Mouse (Mus musculus) mesoderm, embryonic 11.5 days (tissue): ENCODE measurements at regions not wholly inside any gene's neighbourhood (a gene's known extent, or its start where the extent isn't known, plus 50 kb on each side); places are given as distances from the start of the nearest gene placed in this dataset.

Experiments used
- DNase-seq: peaks from one replicate; pipeline ENCODE4 v3.0.0-alpha.2; 2012; ENCODE audit warnings: low read depth, low spot score

DNA sequence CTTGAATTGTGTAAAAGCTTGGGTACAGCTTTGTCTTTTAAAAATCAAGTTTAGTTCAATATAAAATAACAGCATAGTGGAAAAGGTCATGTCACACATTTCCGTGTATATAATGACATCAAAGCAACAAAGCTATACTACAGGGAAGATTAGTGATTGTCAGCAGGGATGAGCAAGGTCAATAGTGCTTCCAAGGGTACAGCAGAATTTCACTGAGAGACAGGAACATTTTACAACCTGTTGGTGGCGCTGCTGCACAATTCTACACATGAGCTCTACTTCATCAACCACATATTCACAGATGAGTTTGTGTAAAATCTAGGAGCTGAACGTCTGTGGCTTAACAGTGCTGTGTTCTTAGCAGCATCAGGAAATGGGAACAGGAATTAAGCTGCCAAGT is 74.3 kb upstream of the A2m start:
- DNase-seq = peak; percentile 74

DNA sequence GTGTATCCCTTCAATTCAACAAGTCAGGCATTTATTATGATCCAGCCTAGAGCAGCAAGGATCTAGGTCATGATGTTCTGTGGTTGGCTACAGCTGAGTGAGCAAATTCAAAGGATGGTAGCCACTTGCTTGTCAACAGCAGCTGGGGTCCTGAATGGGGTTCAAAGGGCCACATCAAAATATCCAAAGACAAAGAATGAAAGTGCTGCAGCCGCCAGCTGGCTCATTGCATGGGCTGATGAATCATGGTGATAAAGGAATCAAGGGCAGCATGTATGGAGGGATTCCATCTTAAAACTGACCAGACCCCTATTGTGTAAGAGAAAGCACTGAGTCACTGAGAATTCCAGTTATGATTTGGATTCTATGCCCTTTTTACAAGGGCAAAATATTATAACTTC is 74.8 kb upstream of the A2m start:
- no peak for DNase-seq

DNA sequence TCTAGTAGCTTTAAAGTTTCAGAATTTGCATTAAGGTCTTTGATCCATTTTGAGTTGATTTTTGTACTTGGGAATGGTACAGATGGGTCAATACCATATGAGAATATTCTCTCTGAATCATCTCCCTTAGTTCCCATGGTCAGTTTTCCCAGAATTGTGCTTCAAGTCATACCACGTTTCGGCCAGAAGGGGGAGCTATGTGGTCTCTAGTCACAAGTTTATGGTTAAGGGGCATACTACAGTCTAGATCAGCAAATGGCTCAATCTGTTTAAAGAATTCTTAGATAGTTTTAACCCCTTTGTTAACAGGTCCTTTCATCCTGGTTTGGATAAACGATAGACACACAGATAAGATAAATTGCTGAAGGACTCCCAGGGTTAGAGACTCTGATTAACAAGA is 78.7 kb upstream of the A2m start:
- DNase-seq = peak; percentile 56

DNA sequence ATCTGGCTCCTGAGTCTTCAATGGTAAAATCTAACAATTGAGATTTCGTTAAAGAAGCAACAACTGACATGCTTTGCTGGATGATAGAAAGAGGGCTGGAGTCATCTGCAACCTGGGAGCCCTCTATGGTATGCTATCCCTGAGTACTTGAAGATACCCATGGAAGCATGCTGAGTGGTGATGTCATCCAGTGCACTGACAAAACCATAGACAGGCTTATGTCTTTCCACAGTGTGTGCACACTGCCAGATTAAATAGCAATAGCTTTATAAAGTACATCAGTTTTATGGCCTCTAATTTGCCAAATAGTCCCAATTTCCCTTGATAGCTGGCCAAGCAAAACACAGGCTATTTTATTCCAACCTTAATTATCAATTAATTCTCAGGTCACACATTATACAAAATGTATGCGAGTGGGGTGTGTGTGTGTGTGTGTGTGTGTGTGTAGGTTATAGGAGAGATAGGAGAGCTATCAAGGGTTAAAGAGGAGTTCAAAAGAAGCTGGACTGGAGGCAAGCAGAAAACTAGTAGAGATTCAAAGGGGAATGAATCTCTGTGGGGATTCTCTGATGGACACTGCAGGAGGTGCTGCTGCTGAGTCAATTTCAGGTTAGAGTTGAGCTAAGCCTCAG is 80.1 kb upstream of the Iqsec3 start:
- DNase-seq = no peak

DNA sequence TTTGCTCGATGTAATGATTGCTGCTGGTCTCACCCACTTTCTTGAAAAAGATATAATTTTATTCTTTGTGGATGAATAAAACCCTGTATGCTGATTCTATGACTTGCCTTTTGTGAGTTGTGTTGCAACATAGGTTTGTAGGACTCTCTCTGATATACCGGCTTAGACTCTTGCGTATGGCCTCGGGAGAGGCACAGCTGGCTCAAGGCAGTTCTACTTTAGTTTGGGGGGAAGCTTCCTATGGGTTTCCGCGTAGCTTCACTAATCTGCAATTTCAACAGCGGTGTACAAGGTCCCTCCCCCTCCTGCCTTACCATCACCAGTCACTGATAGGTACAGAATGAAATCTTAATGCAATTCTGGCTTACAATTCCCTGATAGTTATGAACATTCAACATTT is 60.0 kb upstream of the Iqsec3 start:
- DNase-seq = no peak

DNA sequence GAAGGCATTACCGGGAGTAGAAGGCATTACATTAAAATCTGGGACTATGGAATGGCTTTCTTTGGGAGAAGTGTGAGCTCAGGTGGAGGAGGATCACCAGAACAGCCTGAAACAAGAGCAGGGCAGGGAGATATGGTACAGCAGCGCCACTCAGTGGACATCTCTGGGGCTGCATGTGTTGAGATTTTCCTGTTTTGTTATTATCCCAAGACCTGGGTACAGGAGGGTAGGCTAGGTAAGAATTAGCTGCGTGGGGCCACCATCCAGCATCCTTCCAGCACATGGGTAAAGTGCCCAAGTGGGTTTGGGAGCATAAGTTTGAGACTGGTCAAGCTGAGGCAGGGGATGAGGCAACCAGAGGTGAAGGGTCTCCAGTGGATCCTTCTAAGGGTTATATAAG is 59.4 kb upstream of the Iqsec3 start:
- DNase-seq = peak; percentile 73

DNA sequence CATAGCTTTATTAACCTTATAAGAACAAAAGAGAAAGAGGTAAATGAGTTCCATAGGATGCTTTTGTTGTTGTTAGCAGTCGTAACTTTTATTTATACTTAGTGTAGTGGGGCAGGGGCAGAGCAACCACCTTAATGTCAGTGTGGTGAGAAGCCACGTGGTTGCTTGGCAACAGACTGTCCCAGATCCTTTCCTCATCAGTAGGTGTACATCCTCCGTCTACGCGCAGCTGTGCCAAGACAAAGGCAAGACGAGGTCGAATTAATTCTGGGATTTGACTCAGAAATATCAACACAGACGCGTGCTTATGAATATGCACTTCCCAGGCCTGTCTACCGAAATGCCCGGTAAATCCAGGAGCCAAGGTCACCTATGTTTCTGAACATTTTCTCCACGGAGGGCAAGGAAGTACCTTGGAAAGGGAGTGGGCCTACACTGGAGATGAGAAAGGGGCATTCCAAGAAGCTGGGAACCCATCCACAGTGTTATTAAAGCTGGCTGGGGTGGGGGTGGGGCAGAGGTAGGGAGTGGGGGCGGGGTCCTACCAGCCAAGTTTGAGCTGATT is 58.4 kb upstream of the Iqsec3 start:
- DNase-seq = no peak

DNA sequence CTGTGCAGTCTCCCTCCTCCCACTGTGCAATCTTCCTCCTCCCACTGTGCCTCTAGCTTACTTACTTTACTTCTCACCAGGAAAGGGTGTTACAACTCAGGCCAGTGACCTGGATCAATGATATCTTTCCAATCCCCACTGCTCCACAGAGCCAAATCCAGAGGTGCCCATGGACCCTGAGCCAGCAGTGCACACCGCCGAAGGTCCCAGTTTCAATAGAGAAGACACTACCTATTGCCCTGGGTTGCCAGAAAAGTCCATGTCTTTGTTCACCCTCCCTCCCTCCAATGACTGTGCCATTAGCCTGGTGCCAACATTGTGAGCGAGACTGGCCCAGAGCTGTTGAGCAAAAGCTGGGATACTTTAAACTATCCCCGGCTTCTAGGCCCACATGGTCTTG is 53.8 kb upstream of the Iqsec3 start:
- no peak for DNase-seq

DNA sequence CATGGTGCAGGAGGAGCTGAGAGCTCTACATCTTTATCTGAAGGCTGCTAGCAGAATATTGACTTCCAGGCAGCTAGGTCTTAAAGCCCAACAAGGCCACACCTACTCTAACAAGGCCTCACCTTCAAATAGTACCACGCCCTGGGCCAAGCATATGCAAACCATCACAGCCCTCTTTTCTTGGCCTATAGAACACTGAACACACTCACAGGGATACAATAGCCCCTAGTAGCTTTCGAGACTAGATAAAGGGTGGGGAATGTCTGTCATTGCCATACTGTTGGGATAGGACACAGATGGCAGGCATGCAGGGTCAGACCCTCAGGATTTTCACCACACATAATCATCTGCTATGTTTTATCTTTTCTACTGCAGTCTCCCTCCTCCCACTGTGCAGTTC is 52.6 kb upstream of the Iqsec3 start:
- DNase-seq = no peak

DNA sequence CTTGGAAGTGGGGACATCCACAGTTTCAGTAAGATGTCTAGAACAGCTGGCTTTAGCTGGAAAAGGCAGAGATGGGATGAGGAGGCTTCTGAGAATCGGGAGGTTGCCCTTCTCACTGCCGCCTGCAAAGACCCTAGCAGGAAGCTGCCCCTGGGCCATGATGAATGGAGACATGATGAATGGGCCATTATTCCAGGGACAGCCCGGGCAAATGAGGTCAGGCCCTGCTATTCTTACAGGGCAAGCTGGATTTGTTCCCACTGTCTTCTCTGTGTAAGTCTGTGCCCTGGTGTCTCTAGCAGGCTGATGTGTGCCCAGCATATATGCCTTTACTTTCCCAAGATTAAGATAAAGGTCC is 51.1 kb upstream of the Iqsec3 start:
- peak; percentile 12 for DNase-seq

DNA sequence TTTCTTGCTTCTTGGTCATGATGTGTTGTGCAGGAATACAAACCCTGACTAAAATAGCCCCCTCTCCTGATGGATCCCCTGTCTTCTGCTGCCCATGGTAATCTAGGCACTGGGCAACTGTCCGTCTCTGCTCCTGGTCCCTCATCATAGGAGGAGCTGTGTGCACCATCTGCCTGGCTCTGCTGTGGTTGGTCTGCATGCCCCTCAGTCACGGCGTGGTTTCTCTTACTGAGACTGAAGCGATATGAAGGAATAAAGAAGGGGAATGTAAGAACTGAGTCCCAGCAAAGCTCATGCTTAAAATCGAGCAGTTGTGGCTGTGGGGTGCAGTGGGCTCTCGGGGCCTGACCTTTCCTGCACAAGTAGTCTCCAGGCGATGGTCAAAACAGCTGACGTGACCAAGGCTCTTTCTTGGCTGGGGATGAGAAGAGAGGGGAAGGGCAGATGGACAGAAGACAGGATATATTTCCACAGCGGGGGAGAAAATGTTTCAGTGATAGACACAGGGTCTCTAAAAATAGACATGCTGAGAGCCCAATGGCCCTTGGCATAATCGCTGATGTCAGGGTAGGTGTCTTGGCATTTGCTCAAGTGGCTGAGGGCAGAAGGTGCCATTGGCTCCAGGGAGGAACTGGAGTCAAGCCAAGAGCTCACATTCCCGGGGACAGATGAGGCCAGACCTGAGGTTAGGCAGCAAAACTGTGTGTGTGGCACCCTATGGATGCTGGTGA is 50.6 kb upstream of the Iqsec3 start:
- DNase-seq = no peak
